Mouse (Mus musculus): ENCODE data around the gene Ube2g2. TPM values are rescaled to one million over a fixed set of nuclear protein-coding genes. Genes with fewer than 3 reads are reported as not detected.

Gene Ube2g2
- polyA plus RNA-seq, 1 experiment = 40.2 TPM

DNA sequence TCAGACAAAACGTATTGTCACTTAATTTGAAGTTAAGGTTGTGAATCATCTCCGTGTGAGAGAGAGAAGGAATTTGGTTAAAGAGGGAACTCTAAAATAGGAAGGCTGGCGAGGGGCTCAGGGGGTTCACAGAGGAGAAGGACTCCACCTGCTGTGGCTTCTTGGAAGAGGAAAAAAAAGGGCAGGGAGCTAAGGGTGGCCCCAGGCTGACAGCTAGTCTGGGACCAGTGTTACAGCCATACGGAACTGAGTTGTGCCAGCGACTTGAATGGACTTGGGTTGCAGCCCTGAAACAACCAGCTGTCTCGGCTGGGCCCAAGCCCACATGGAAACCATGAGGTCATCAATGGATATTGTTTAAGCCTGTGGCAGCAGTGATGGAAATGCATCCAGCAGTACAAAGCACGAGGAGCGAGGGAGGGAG is 1.0 kb downstream of the Ube2g2 start:
- TF ChIP-seq CTCF (IDR thresholded peaks at IDR 0.05; ENCODE audit: low read depth, low read length) (no peak), EP300 (IDR thresholded peaks at IDR 0.05; ENCODE audit: insufficient read depth, low read depth, low read length) (no peak), POLR2A (IDR thresholded peaks at IDR 0.05; ENCODE audit: insufficient read depth, low read length) (no peak)
- no peak overlapping the region for H3K27ac ChIP-seq (ENCODE audit: insufficient read depth, low read length)
- H3K4me1 ChIP-seq (ENCODE audit: control insufficient read depth, insufficient read depth, low read length) = peaks cover 2% of the 10 kb centered on the region
- peak overlapping the region; percentile 98 for H3K9ac ChIP-seq (ENCODE audit: low read depth, poor library complexity, severe bottlenecking)
- H3K27me3 ChIP-seq (ENCODE audit: control insufficient read depth, insufficient read depth, low read length, poor library complexity, severe bottlenecking) = no peaks in the 10 kb centered on the region
- H3K36me3 ChIP-seq (ENCODE audit: control insufficient read depth, insufficient read depth, low read length, poor library complexity, severe bottlenecking) = peaks cover 4% of the 10 kb centered on the region; the same call in 1 of the 2 replicates
- H3K9me3 ChIP-seq (replicated peaks; ENCODE audit: control insufficient read depth, insufficient read depth, low read length, poor library complexity, severe bottlenecking) = no peaks in the 10 kb centered on the region
- H3K4me3 ChIP-seq (ENCODE audit: low read depth, low read length) = peak overlapping the region; percentile 28

DNA sequence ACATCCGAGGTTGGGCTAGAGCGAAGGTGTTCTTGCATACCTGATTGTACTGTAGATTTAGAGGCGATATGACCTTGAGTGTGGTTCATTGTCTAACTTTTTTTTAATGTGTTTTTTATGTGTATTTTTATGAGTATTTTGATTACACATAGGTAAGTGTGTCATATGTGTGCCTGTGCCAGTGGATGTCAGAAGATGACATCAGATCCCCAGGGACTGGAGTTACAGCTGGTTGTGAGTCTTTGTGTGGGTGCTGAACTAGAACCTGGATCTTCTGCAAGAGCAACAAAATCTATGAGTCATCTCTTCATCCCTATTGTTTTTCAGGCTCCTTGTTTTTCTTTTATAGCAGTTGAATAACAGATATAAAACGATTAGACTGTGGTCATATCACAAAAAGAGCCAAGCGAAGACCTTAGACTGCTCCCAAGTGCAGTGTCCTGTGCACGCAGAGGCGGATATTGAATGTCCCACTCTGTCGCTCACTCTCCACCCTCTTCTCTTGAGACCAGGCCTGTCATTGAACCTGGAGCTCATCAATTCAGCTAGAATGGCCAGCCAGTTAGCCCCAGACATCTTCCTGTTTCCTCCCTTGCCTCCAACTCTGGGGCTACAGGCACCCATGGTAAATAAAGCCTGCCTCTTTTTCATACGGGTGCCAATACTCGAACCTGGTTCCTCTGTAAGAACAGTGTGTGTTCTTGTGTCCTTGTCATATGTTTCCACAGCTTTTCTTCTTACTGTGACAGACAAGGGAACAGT is 1.7 kb downstream of the Ube2g2 start:
- H3K27me3 ChIP-seq (ENCODE audit: control insufficient read depth, insufficient read depth, low read length, poor library complexity, severe bottlenecking) = no peaks in the 10 kb centered on the region
- H3K36me3 ChIP-seq (ENCODE audit: control insufficient read depth, insufficient read depth, low read length, poor library complexity, severe bottlenecking) = peaks cover 4% of the 10 kb centered on the region; the same call in 1 of the 2 replicates
- no peaks in the 10 kb centered on the region for H3K9me3 ChIP-seq (replicated peaks; ENCODE audit: control insufficient read depth, insufficient read depth, low read length, poor library complexity, severe bottlenecking)
- no peak overlapping the region for H3K27ac ChIP-seq (ENCODE audit: insufficient read depth, low read length)
- 0 out of 2 replicates have a peak overlapping the region, but pooled peaks have one; percentile 98 for H3K9ac ChIP-seq (ENCODE audit: low read depth, poor library complexity, severe bottlenecking)
- TF ChIP-seq EP300 (IDR thresholded peaks at IDR 0.05; ENCODE audit: insufficient read depth, low read depth, low read length) (no peak), CTCF (IDR thresholded peaks at IDR 0.05; ENCODE audit: low read depth, low read length) (no peak), POLR2A (IDR thresholded peaks at IDR 0.05; ENCODE audit: insufficient read depth, low read length) (no peak)
- H3K4me1 ChIP-seq (ENCODE audit: control insufficient read depth, insufficient read depth, low read length) = peaks cover 2% of the 10 kb centered on the region
- H3K4me3 ChIP-seq (ENCODE audit: low read depth, low read length) = no peak overlapping the region

DNA sequence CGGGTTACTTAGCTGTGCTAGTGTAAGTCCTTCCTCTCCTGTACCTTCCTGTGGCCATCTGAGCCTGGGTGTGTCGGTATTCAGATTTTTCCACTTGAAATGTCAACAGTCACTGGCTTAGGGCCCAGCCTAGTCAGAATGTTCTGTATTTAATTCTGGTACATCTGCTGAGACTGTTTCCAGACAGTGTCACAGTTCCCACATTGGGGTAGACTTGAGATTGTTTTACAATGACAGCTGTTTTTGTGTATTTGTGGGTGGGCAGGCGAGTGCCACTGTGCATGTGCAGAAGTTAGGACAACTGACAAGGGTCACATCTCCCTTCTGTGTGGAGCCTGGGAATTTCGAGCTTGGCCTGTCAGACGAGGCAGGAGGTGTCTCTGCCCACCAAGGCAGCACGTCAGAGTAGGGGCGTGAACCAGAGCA is 2.5 kb downstream of the Ube2g2 start:
- Histone ChIP-seq H3K27me3 (ENCODE audit: control insufficient read depth, insufficient read depth, low read length, poor library complexity, severe bottlenecking) (no peaks in the 10 kb centered on the region), H3K4me1 (ENCODE audit: control insufficient read depth, insufficient read depth, low read length) (peaks cover 2% of the 10 kb centered on the region), H3K9me3 (replicated peaks; ENCODE audit: control insufficient read depth, insufficient read depth, low read length, poor library complexity, severe bottlenecking) (no peaks in the 10 kb centered on the region), H3K9ac (ENCODE audit: low read depth, poor library complexity, severe bottlenecking) (no peak overlapping the region), H3K27ac (ENCODE audit: insufficient read depth, low read length) (no peak overlapping the region), H3K4me3 (ENCODE audit: low read depth, low read length) (no peak overlapping the region), H3K36me3 (ENCODE audit: control insufficient read depth, insufficient read depth, low read length, poor library complexity, severe bottlenecking) (peaks cover 4% of the 10 kb centered on the region; the same call in 1 of the 2 replicates)
- TF ChIP-seq EP300 (IDR thresholded peaks at IDR 0.05; ENCODE audit: insufficient read depth, low read depth, low read length) = no peak
- no peak for TF ChIP-seq POLR2A (IDR thresholded peaks at IDR 0.05; ENCODE audit: insufficient read depth, low read length)
- TF ChIP-seq CTCF (IDR thresholded peaks at IDR 0.05; ENCODE audit: low read depth, low read length) = no peak

DNA sequence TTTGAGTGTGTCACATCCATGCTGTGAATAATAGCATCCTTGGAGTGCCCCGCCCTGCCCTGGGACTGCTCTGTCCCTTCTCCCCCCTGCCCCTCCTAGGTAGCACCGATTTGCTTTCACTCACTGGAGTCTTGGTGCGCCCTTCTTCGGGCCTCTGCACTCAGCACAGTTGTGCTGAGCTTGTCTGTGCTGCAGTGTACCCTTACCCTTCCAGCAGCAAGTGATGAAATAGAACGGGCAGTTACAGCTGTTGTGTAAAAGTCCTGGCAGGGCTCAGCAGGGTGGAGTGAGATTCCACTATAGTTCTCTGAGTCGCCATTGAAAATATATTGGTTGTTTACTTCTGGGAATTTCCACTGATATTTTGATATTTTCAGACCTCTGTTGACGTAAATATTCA is 4.0 kb downstream of the Ube2g2 start:
- Histone ChIP-seq H3K27ac (ENCODE audit: insufficient read depth, low read length) (no peak overlapping the region), H3K27me3 (ENCODE audit: control insufficient read depth, insufficient read depth, low read length, poor library complexity, severe bottlenecking) (no peaks in the 10 kb centered on the region), H3K4me3 (ENCODE audit: low read depth, low read length) (no peak overlapping the region), H3K36me3 (ENCODE audit: control insufficient read depth, insufficient read depth, low read length, poor library complexity, severe bottlenecking) (peaks cover 4% of the 10 kb centered on the region; the same call in 1 of the 2 replicates), H3K9ac (ENCODE audit: low read depth, poor library complexity, severe bottlenecking) (no peak overlapping the region), H3K4me1 (ENCODE audit: control insufficient read depth, insufficient read depth, low read length) (peaks cover 2% of the 10 kb centered on the region), H3K9me3 (replicated peaks; ENCODE audit: control insufficient read depth, insufficient read depth, low read length, poor library complexity, severe bottlenecking) (no peaks in the 10 kb centered on the region)
- TF ChIP-seq CTCF (IDR thresholded peaks at IDR 0.05; ENCODE audit: low read depth, low read length) (no peak), POLR2A (IDR thresholded peaks at IDR 0.05; ENCODE audit: insufficient read depth, low read length) (no peak), EP300 (IDR thresholded peaks at IDR 0.05; ENCODE audit: insufficient read depth, low read depth, low read length) (no peak)

DNA sequence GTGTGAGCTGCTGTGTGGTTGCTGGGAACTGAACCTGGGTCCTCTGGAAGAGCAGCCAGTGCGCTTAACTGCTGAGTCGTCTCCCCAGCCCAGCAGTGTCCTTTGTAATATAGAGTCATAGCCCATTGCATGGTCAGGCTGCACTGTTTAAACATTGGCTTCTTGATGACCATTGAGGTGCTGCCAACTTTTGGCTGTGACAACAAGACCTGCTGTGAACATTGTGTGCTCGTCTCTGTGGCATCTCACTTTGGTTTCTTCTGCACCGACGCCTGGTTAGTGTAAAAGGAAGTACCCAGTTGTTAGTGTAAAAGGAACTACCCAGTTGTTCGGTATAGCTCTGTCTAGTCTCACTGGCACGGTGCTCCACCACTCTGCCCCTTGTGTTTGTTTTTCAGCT is 4.5 kb downstream of the Ube2g2 start:
- Histone ChIP-seq H3K27me3 (ENCODE audit: control insufficient read depth, insufficient read depth, low read length, poor library complexity, severe bottlenecking) (no peaks in the 10 kb centered on the region), H3K27ac (ENCODE audit: insufficient read depth, low read length) (no peak overlapping the region), H3K9me3 (replicated peaks; ENCODE audit: control insufficient read depth, insufficient read depth, low read length, poor library complexity, severe bottlenecking) (no peaks in the 10 kb centered on the region), H3K4me1 (ENCODE audit: control insufficient read depth, insufficient read depth, low read length) (peaks cover 2% of the 10 kb centered on the region), H3K4me3 (ENCODE audit: low read depth, low read length) (no peak overlapping the region), H3K36me3 (ENCODE audit: control insufficient read depth, insufficient read depth, low read length, poor library complexity, severe bottlenecking) (peaks cover 6% of the 10 kb centered on the region), H3K9ac (ENCODE audit: low read depth, poor library complexity, severe bottlenecking) (no peak overlapping the region)
- TF ChIP-seq EP300 (IDR thresholded peaks at IDR 0.05; ENCODE audit: insufficient read depth, low read depth, low read length) = no peak
- TF ChIP-seq POLR2A (IDR thresholded peaks at IDR 0.05; ENCODE audit: insufficient read depth, low read length) = no peak
- TF ChIP-seq CTCF (IDR thresholded peaks at IDR 0.05; ENCODE audit: low read depth, low read length) = no peak

DNA sequence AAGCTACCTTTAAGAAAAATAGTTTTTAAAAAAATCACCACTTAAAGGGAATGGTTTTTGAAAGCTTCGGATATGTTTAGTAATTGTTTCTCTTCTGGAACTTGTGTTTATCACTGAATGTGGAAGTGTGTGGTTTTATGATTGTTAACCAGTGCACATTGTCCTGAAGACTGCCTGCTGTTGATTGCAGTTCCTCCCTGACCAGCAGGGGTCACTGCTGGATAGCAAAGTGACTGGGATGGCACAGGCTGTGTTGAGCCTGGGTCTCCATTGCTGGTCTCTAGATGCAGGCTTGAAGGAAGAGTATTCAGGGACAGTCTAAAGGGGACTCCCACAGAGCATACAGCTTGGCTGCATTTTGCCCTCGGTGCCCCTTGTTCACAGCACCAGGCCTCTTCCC is 5.4 kb downstream of the Ube2g2 start:
- no peak overlapping the region for H3K9ac ChIP-seq (ENCODE audit: low read depth, poor library complexity, severe bottlenecking)
- H3K4me1 ChIP-seq (ENCODE audit: control insufficient read depth, insufficient read depth, low read length) = peaks cover 2% of the 10 kb centered on the region
- H3K4me3 ChIP-seq (ENCODE audit: low read depth, low read length) = no peak overlapping the region
- peaks cover 8% of the 10 kb centered on the region for H3K36me3 ChIP-seq (ENCODE audit: control insufficient read depth, insufficient read depth, low read length, poor library complexity, severe bottlenecking)
- TF ChIP-seq CTCF (IDR thresholded peaks at IDR 0.05; ENCODE audit: low read depth, low read length) (peak; percentile 99), EP300 (IDR thresholded peaks at IDR 0.05; ENCODE audit: insufficient read depth, low read depth, low read length) (no peak), POLR2A (IDR thresholded peaks at IDR 0.05; ENCODE audit: insufficient read depth, low read length) (no peak)
- H3K27ac ChIP-seq (ENCODE audit: insufficient read depth, low read length) = no peak overlapping the region
- H3K27me3 ChIP-seq (ENCODE audit: control insufficient read depth, insufficient read depth, low read length, poor library complexity, severe bottlenecking) = no peaks in the 10 kb centered on the region
- H3K9me3 ChIP-seq (replicated peaks; ENCODE audit: control insufficient read depth, insufficient read depth, low read length, poor library complexity, severe bottlenecking) = no peaks in the 10 kb centered on the region
